Mouse (Mus musculus) stomach, embryonic 15.5 days (tissue): ENCODE data around the gene 4933415A04Rik. TPM values are rescaled to one million over a fixed set of nuclear protein-coding genes. Genes with fewer than 3 reads are reported as not detected.

Source experiments
- ATAC-seq: fragments of 200-750 bp; cut with Nextera tagmentation; 2 replicates; pipeline ENCODE4 v1.8.0; 2017; ENCODE audit warnings: low read depth, moderate number of reproducible peaks, moderate TSS enrichment; ENCODE audit not compliant: insufficient read depth, low FRiP score
- H3K27ac ChIP-seq: fragments of 300-500 bp; sonication (generic); 2 replicates; pipeline ENCODE4 v1.5.1; 2015; ENCODE audit warnings: mild to moderate bottlenecking, inconsistent platforms
- H3K27me3 ChIP-seq: fragments of 300-500 bp; sonication (generic); replicated peaks from 2 replicates; pipeline ENCODE4 v1.6.1; 2015; ENCODE audit warnings: inconsistent platforms
- H3K36me3 ChIP-seq: fragments of 300-500 bp; sonication (generic); 2 replicates; pipeline ENCODE4 v1.6.1; 2015; ENCODE audit warnings: inconsistent platforms
- H3K4me1 ChIP-seq: fragments of 300-500 bp; sonication (generic); 2 replicates; pipeline ENCODE4 v1.6.1; 2015; ENCODE audit warnings: inconsistent platforms
- H3K4me2 ChIP-seq: fragments of 300-500 bp; sonication (generic); 2 replicates; pipeline ENCODE4 v1.6.1; 2015; ENCODE audit warnings: mild to moderate bottlenecking, inconsistent platforms
- H3K4me3 ChIP-seq: fragments of 300-500 bp; sonication (generic); replicated peaks from 2 replicates; pipeline ENCODE4 v1.5.1; 2015; ENCODE audit warnings: inconsistent platforms
- H3K9ac ChIP-seq: fragments of 300-500 bp; sonication (generic); 2 replicates; pipeline ENCODE4 v1.6.1; 2015; ENCODE audit warnings: inconsistent platforms
- H3K9me3 ChIP-seq: fragments of 300-500 bp; sonication (generic); 2 replicates; pipeline ENCODE4 v1.6.1; 2016; ENCODE audit warnings: inconsistent platforms
- WGBS: fragments of 180-500 bp; shearing (Covaris S2); methylation state at CpG from one replicate; pipeline ENCODE4 v1.1.7; 2015; 5-methylcytosine and 5-hydroxymethylcytosine counted together
- polyA plus RNA-seq: library from polyadenylated mRNA; unstranded; fragments of >200 nt; fragmentation: Nextera tagmentation; extraction: Ambion mirVana; gene quantifications from 2 replicates; pipeline ENCODE4 v1.2.1, GENCODE M21; 2015

Gene 4933415A04Rik
- polyA plus RNA-seq, 1 experiment from 2014 or later: 3.5 TPM

DNA sequence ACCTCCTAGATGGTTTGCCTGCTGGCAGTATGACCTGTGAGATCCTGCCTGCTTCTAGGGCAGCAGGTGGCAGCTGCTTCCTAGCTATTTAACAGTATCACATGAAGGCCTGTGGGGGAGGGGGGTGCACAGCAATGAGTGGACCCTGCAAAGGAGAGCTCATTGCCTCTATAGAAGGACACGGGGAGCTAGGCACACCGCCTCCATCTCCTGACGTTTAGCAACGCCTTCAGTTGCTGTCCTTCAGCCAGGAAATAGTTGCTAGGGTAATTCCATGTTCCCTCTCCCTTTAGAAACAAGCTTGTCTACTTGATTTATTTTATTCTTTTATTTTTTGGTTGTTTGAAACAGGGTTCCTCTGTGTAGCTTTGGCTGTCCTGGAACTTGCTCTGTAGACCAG, 49.9 kb downstream of the 4933415A04Rik start:
- Histone ChIP-seq H3K4me2 (no peak overlapping the region), H3K27me3 (no peaks in the 10 kb centered on the region), H3K27ac (no peak overlapping the region), H3K9me3 (no peaks in the 10 kb centered on the region), H3K4me3 (no peak overlapping the region), H3K9ac (no peak overlapping the region), H3K36me3 (no peaks in the 10 kb centered on the region), H3K4me1 (peaks cover 13% of the 10 kb centered on the region)
- 69% methylated on average over 4 of the region's 4 CpGs for WGBS
- ATAC-seq: no peak

DNA sequence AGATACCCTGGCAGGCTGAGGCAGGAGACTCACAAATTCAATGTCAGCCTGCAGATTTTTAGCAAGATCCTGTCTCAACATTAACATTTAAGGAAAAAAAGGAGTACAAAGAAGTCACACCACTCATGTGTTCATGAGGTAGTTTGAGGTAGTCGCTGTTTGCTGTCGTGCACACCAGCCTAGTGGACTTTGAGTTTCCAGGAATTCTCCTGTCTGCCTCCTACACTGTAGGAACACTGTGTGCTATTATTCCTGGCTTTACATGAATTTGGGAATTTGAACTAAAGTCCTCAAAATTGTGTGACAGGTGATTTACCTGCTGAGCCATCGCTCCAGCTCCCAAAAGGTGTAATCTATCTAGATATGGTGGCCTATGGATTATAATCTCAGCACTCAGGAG, 51.6 kb downstream of the 4933415A04Rik start:
- no peak overlapping the region for H3K9ac ChIP-seq
- peaks cover 15% of the 10 kb centered on the region for H3K4me1 ChIP-seq
- H3K9me3 ChIP-seq: no peaks in the 10 kb centered on the region
- no peak overlapping the region for H3K4me3 ChIP-seq
- 89% methylated on average over 3 of the region's 3 CpGs for WGBS
- no peaks in the 10 kb centered on the region for H3K36me3 ChIP-seq
- H3K27ac ChIP-seq: no peak overlapping the region
- no peaks in the 10 kb centered on the region for H3K27me3 ChIP-seq
- H3K4me2 ChIP-seq: no peak overlapping the region
- no peak for ATAC-seq

Other genes starting within 250 kb of the 4933415A04Rik start
- gene Pttg1, start 160.8 kb upstream of the 4933415A04Rik start, polyA plus RNA-seq: 60.9 and 62.4 TPM in 2 replicates
- gene Slu7, start 153.3 kb upstream of the 4933415A04Rik start, polyA plus RNA-seq: 51.0 and 51.8 TPM in 2 replicates
- gene C1qtnf2, start 112.8 kb upstream of the 4933415A04Rik start, polyA plus RNA-seq: 10.1 and 10.4 TPM in 2 replicates
- gene Ccnjl, start 58.3 kb upstream of the 4933415A04Rik start, polyA plus RNA-seq: 12.7 and 13.5 TPM in 2 replicates
- gene Fabp6, start 14.5 kb downstream of the 4933415A04Rik start, polyA plus RNA-seq: 0.84 and 11.2 TPM in 2 replicates
- gene Pwwp2a, start 95.0 kb downstream of the 4933415A04Rik start, polyA plus RNA-seq: 23.8 and 28.0 TPM in 2 replicates
- 56.1 and 57.7 TPM in 2 replicates for gene Ttc1, start 161.0 kb downstream of the 4933415A04Rik start, polyA plus RNA-seq